Mouse (Mus musculus) kidney, embryonic 16.5 days (tissue): ENCODE data around the gene Saxo1. TPM values are rescaled to one million over a fixed set of nuclear protein-coding genes. Genes with fewer than 3 reads are reported as not detected.
A peak's percentile ranks its signal among the peaks of the same experiment; 100 is the strongest.

ENCODE experiments used
- ATAC-seq: fragments of 200-750 bp; cut with Nextera tagmentation; 2 replicates; pipeline ENCODE4 v1.8.0; 2017; ENCODE audit warnings: moderate TSS enrichment; ENCODE audit not compliant: low FRiP score, low TSS enrichment
- H3K27ac ChIP-seq: fragments of 300-500 bp; sonication (generic); 2 replicates; pipeline ENCODE4 v1.5.1; 2014; ENCODE audit warnings: low read length
- H3K27me3 ChIP-seq: fragments of 300-500 bp; sonication (generic); 2 replicates; pipeline ENCODE4 v1.6.1; 2014; ENCODE audit warnings: low read length, control low read depth, mixed read lengths; ENCODE audit not compliant: insufficient read depth
- H3K36me3 ChIP-seq: fragments of 300-500 bp; sonication (generic); 2 replicates; pipeline ENCODE4 v1.6.1; 2014; ENCODE audit warnings: low read length, control low read depth, mixed read lengths; ENCODE audit not compliant: insufficient read depth
- H3K4me1 ChIP-seq: fragments of 300-500 bp; sonication (generic); 2 replicates; pipeline ENCODE4 v1.6.1; 2014; ENCODE audit warnings: low read length, control low read depth, mixed read lengths; ENCODE audit not compliant: insufficient read depth
- H3K4me2 ChIP-seq: fragments of 300-500 bp; sonication (generic); replicated peaks from 2 replicates; pipeline ENCODE4 v1.6.1; 2014; ENCODE audit warnings: low read depth, low read length
- H3K4me3 ChIP-seq: fragments of 300-500 bp; sonication (generic); 2 replicates; pipeline ENCODE4 v1.5.1; 2014; ENCODE audit warnings: mild to moderate bottlenecking, low read length
- H3K9ac ChIP-seq: fragments of 300-500 bp; sonication (generic); replicated peaks from 2 replicates; pipeline ENCODE4 v1.6.1; 2014; ENCODE audit warnings: low read length
- H3K9me3 ChIP-seq: fragments of 300-500 bp; sonication (generic); 2 replicates; pipeline ENCODE4 v1.6.1; 2016; ENCODE audit warnings: low read length, control low read depth
- WGBS: fragments of 180-500 bp; shearing (Covaris S2); extraction: QIAGEN DNeasy Blood & Tissue Kit; methylation state at CpG from one replicate; pipeline ENCODE4 v1.1.7; 2014; 5-methylcytosine and 5-hydroxymethylcytosine counted together
- polyA plus RNA-seq: library from polyadenylated mRNA; unstranded; fragments of >200 nt; fragmentation: Nextera tagmentation; extraction: Ambion mirVana; gene quantifications from 2 replicates; pipeline ENCODE4 v1.2.1, GENCODE M21; 2015

Saxo1 gene
- polyA plus RNA-seq, 1 experiment from 2014 or later, result 0.09 TPM

DNA sequence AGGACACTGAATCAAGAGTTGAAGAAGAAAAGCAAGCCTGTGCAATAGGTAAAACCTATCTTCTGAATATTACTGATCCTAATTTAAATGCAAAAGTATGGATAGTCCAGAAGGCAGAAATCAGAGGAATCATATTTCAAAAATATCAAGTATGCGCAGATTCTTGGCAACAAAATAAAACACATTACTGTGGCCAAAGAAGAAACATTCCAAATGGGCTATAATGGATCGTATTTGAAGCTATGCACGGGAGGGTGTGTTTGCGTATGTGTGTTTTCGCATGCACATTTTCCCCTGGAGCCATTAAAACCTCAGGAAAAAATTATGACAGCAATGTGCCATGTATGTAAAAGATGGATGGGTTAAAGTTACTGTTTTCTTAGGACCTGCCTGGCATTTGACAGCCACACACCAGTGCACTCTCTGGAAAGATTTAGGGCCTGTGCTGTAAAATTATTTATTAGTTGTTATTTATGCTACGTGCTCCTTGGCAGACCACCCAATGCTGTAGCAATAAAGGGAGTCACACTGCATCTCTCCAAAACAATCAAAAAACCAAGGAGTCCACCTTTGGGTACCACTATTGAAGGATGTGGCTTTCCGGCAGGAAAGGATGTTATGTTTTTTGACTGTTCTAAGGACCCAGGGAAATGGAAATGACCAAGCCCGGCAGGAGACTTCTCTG lies 24.6 kb downstream of the Saxo1 start:
- H3K9me3 ChIP-seq, result no peaks in the 10 kb centered on the region
- H3K9ac ChIP-seq, result no peak overlapping the region
- no peak overlapping the region for H3K4me3 ChIP-seq
- H3K27ac ChIP-seq, result peak overlapping the region; percentile 77; the same call in 1 of the 2 replicates
- no peak overlapping the region for H3K4me2 ChIP-seq
- peak; percentile 59; the same call in 1 of the 2 replicates for ATAC-seq
- H3K4me1 ChIP-seq, result peaks cover 6% of the 10 kb centered on the region; the same call in 1 of the 2 replicates
- 44% methylated on average over 8 of the region's 8 CpGs for WGBS
- H3K36me3 ChIP-seq, result no peaks in the 10 kb centered on the region
- no peaks in the 10 kb centered on the region for H3K27me3 ChIP-seq

DNA sequence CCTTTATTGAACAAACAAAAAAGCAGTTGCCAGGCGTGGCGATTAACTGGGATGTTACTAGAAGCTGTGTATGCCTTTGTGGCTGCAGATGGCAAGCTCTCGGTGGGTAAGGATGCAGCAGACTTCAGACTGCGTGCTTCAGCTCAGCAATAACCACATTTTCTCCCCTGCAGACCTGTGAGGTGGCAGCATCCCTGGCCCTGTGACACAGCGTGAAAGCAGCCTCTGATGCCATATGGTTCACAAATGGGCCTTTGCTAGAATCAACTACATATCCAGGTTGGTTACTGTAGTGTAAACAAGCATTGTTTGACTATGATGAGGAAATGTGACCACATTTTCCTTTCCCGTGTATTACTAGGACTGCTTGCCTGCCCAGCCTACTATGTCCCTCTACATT lies 29.0 kb downstream of the Saxo1 start:
- H3K4me2 ChIP-seq, result no peak overlapping the region
- 80% methylated on average over 6 of the region's 6 CpGs for WGBS
- no peak overlapping the region for H3K9ac ChIP-seq
- H3K4me3 ChIP-seq, result no peak overlapping the region
- ATAC-seq, result no peak
- H3K4me1 ChIP-seq, result peaks cover 15% of the 10 kb centered on the region
- no peaks in the 10 kb centered on the region for H3K9me3 ChIP-seq
- no peak overlapping the region for H3K27ac ChIP-seq
- no peaks in the 10 kb centered on the region for H3K36me3 ChIP-seq
- H3K27me3 ChIP-seq, result no peaks in the 10 kb centered on the region

DNA sequence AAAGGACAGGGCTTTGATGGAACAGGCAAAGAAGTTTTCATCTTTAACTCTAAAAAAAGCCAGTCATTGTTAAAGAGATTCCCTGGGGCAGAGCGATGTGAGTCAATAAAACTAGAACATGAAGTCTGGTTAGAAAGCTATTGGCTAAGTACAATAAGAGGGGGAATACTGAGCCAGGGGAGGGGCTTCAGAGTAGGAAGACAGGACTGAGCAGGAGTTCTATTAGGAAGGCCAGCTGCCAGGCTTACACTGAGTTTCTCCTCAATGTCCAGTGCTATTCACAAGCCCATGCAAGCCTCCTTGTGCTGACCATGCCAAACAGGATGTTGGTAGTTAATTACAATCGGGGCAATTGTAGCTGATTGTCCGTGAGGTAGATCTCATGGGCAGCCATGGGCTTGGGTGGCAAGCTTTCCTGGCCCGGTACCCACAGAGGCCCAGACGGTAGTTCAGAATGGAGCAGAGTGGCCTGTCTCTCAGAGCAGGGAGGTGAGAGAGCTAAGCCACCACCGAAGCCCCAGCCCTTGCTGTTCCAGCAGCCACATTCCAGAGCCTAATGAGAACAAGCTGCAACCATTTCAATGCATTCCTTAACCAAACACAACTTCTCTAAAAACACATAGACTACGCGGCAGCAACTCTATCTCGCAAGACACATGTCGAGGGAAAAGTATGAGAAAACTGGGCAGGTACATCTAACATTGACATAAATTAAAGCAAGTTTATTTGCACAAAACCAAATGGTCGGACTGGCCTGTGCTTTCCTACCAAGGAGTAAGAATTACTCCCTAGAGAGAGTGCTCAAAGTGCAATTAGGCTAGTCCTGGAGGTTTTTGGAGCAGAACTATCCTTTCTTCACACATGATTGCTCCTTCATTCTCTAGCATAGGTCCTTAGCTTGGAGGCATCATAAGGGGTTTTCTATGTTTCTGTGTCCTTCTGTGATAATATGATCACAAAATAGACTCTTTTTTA lies 30.7 kb downstream of the Saxo1 start:
- Histone ChIP-seq H3K4me2 (no peak overlapping the region), H3K36me3 (no peaks in the 10 kb centered on the region), H3K27ac (peak overlapping the region; percentile 25), H3K4me1 (peaks cover 10% of the 10 kb centered on the region; the same call in 1 of the 2 replicates), H3K4me3 (no peak overlapping the region), H3K9ac (no peak overlapping the region), H3K27me3 (no peaks in the 10 kb centered on the region), H3K9me3 (no peaks in the 10 kb centered on the region)
- peak; percentile 78 for ATAC-seq
- 46% methylated on average over 11 of the region's 11 CpGs for WGBS

DNA sequence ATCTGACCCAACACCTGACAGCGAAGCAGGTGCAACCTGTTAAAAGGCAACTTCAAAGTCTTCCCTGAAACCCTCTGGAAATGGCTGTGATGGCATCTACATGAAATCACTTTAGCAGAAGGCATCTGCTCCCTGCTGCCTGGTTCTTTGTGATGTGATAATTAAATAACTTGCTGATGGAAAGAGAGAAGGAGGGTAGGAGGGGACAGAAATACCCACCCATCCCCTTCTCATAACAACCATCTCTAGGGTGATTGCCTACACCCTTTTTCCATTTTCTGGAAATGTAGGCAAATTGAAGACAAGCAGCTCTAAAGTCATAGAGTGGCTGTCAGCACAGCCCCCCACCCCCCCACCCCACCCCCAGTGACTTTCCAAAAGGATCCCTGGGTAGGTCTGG lies 33.6 kb downstream of the Saxo1 start:
- WGBS, result 97% methylated on average over 1 of the region's 1 CpGs
- H3K4me3 ChIP-seq, result no peak overlapping the region
- H3K27me3 ChIP-seq, result no peaks in the 10 kb centered on the region
- no peak overlapping the region for H3K9ac ChIP-seq
- peaks cover 10% of the 10 kb centered on the region; the same call in 1 of the 2 replicates for H3K4me1 ChIP-seq
- no peaks in the 10 kb centered on the region for H3K9me3 ChIP-seq
- ATAC-seq, result no peak
- H3K27ac ChIP-seq, result no peak overlapping the region
- H3K4me2 ChIP-seq, result no peak overlapping the region
- no peaks in the 10 kb centered on the region for H3K36me3 ChIP-seq

DNA sequence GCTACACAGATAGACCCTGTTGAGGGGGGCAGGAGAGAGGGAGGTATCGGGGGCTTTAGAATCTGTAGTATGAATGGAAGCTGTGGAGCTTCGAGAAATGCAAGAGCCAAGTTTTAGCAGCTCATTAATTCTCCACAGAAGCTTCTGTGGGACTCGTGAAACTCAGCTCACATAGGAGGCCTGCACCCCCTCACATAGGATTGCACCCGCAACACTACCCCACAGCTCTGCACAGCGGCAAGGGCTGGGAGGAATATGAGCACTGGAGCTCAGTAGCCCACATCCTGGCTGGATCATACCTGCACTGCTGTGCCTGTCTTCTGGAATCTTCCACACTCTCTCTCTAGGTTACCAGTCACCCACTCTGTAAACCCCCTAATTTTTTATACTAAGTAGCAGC lies 34.4 kb downstream of the Saxo1 start:
- Histone ChIP-seq H3K4me1 (peaks cover 10% of the 10 kb centered on the region; the same call in 1 of the 2 replicates), H3K9ac (no peak overlapping the region), H3K27ac (no peak overlapping the region), H3K4me3 (no peak overlapping the region), H3K27me3 (no peaks in the 10 kb centered on the region), H3K4me2 (no peak overlapping the region), H3K36me3 (no peaks in the 10 kb centered on the region), H3K9me3 (no peaks in the 10 kb centered on the region)
- ATAC-seq, result no peak
- WGBS, result 70% methylated on average over 5 of the region's 5 CpGs

DNA sequence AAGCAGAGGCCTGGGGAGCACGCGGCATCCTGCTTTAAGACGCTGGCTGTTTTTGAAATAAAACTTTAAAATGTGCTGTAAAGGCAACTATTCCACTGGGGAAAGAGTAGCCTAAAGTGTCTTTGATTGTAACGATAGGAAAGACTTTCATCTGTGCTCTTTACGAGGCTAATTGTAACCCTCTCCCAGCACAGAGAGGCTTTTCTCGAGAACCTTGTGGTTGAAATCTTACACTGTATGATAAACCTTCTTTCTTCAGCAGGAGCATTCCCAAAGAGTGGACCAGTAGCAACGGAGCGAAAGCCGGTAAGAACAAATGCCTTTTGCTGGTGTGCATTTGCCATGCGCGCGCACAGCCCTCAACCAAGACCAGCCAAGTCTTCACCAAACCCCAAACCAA lies 37.4 kb downstream of the Saxo1 start:
- Histone ChIP-seq H3K9me3 (no peaks in the 10 kb centered on the region), H3K4me3 (no peak overlapping the region), H3K27me3 (no peaks in the 10 kb centered on the region), H3K4me2 (no peak overlapping the region), H3K36me3 (no peaks in the 10 kb centered on the region), H3K9ac (no peak overlapping the region), H3K4me1 (no peaks in the 10 kb centered on the region), H3K27ac (no peak overlapping the region)
- 65% methylated on average over 12 of the region's 12 CpGs for WGBS
- no peak for ATAC-seq

DNA sequence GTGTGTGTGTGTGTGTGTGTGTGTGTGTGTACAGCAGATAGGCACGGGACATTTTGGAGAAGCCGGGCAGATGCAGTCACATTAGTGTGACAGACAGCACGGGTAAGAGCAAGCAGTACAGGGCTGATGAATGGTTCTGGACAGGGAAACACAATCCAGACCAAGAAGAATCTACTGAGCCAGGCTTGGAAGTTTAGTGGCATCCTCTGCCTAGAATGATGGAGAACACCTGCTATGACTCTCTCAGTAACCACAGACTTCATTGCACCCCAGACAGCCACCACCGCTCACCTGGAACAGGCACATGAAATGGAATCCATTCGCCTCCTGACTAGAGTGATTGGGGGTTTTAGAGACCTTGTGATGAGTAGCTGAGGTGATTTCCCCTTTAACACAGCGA lies 38.2 kb downstream of the Saxo1 start:
- Histone ChIP-seq H3K27ac (no peak overlapping the region), H3K36me3 (no peaks in the 10 kb centered on the region), H3K9me3 (no peaks in the 10 kb centered on the region), H3K27me3 (no peaks in the 10 kb centered on the region), H3K4me3 (no peak overlapping the region), H3K4me1 (no peaks in the 10 kb centered on the region), H3K9ac (no peak overlapping the region), H3K4me2 (no peak overlapping the region)
- 46% methylated on average over 6 of the region's 6 CpGs for WGBS
- peak; percentile 90 for ATAC-seq

DNA sequence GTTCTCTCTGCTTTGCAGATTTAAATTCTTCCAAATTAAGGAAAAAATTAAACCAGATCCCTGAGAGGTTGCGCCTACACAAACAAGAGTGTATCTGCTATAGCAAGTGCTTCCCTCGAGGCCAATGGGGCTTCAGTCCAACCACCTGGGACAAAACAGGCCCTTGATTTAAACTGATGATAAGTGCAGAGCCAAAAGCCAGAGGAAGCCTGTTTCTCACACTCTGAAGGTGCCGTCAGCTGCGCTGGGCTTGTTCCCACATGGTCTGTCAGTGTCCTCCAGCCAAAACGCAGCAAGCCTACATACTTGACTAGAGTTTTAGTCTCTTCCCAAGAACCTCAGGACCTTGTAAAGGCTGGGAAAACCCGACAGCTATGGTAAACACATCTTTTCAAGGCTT lies 53.5 kb downstream of the Saxo1 start:
- no peaks in the 10 kb centered on the region for H3K36me3 ChIP-seq
- no peaks in the 10 kb centered on the region for H3K9me3 ChIP-seq
- H3K27me3 ChIP-seq, result no peaks in the 10 kb centered on the region
- H3K4me3 ChIP-seq, result no peak overlapping the region
- 68% methylated on average over 6 of the region's 6 CpGs for WGBS
- H3K4me2 ChIP-seq, result no peak overlapping the region
- no peak for ATAC-seq
- peaks cover 3% of the 10 kb centered on the region; the same call in 1 of the 2 replicates for H3K4me1 ChIP-seq
- H3K27ac ChIP-seq, result no peak overlapping the region
- no peak overlapping the region for H3K9ac ChIP-seq

DNA sequence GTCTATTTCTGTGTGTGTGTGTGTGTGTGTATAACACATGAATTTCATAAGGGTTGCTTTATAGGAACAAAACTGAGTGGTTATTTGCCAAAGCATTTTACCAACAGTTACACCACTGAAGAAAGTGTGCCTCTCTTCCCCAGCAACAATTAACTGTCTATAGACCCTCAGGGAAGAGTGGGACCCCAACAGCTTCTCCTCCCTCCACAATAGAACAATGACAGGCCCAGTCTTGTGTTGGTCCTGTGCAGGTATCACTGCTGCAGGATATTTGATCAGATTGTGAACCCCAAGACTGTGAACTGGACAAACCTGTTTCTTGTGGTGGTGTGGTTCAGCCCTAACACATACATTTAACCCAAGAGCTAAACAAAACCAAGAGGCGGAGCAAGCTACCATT lies 58.6 kb downstream of the Saxo1 start:
- no peak for ATAC-seq
- Histone ChIP-seq H3K27me3 (no peaks in the 10 kb centered on the region), H3K36me3 (no peaks in the 10 kb centered on the region), H3K9me3 (no peaks in the 10 kb centered on the region), H3K27ac (no peak overlapping the region), H3K4me3 (no peak overlapping the region), H3K9ac (no peak overlapping the region), H3K4me2 (no peak overlapping the region), H3K4me1 (peaks cover 7% of the 10 kb centered on the region; the same call in 1 of the 2 replicates)
- 92% methylated on average over 1 of the region's 1 CpGs for WGBS
